Mouse (Mus musculus): ENCODE measurements around the gene Prss2.
"Not testable (repeated sequence)": the region's sequence is repeated elsewhere in the genome, so short reads cannot be mapped to it uniquely, and the experiment has no call there.

Prss2 gene

GRCm38 (mm10) chr6:41521487-41521886, at the start of gene Prss2:
TSS of gene Prss2 (plus strand) at chr6:41521787.
- no peak for DNase-seq (ENCODE audit: low read depth, low spot score)

- no peak for DNase-seq (ENCODE audit: low read depth, low spot score)
Measured at GRCm38 (mm10) chr6:41499374-41499773, 22.2 kb upstream of the Prss2 start.

DNA sequence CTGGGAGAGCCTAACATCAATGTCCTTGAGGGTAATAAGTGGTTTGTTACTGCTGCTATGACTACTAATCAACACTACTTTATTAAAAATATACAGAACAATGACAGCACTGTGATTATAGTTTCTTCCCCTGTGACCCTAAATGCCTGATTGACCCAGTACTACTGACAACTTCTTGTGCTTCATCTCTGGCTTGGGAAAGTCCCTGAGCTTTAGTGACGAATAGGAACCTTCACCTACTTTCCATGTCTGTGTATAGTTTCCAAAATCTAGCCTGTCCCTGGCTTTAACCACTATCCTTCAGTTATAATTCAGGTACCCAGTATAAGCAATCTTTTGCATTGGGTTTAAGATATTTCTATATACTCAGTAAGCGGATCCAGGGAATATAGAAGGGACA, 16.7 kb upstream of the Prss2 start:
- no peak for DNase-seq (ENCODE audit: low read depth, low spot score)

- no peak for DNase-seq (ENCODE audit: low read depth, low spot score)
Measured at GRCm38 (mm10) chr6:41505323-41505722, 16.3 kb upstream of the Prss2 start.

GRCm38 (mm10) chr6:41518017-41518524, 3.5 kb upstream of the Prss2 start:
- peak; percentile 18 for DNase-seq (ENCODE audit: low read depth, low spot score)

DNA sequence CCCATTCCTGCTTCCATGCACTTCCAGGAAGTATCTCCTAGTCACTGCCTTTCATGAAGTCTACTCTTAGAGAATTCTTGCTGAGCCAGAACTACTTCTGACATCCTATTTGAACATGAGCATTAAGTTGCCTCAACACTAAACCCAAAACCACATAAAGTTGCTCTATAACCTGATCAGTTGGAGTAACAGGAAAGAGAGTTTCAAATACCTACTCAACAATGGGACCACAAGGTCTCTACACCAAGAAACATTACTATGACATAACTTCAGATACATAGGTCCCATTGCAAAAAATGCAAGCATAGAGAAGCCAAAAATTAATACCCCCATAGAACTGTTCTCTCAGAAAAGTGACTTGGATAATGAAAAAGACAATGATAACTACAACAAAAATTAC, 4.9 kb downstream of the Prss2 start:
- no peak for DNase-seq (ENCODE audit: low read depth, low spot score)

GRCm38 (mm10) chr6:41527402-41527801, 5.8 kb downstream of the Prss2 start:
- DNase-seq (ENCODE audit: low read depth, low spot score): no peak

DNA sequence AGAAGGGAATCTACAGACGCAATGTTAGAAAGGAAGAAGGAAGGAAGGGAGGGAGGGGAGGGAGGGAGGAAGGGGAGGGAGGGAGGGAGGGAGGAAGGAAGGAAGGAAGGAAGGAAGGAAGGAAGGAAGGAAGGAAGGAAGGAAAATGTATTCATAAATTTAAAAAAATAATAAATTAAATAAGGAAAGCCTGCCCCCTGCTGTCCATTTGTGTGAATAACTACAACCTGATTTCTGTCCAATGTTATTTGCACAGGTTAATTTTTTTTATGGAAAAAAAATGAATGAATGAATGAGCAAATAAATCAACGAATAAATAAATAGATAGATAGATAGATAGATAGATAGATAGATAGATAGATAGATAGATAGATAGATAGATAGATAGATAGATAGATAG, 8.4 kb downstream of the Prss2 start:
- not testable (repeated sequence) for DNase-seq (ENCODE audit: low read depth, low spot score)

DNA sequence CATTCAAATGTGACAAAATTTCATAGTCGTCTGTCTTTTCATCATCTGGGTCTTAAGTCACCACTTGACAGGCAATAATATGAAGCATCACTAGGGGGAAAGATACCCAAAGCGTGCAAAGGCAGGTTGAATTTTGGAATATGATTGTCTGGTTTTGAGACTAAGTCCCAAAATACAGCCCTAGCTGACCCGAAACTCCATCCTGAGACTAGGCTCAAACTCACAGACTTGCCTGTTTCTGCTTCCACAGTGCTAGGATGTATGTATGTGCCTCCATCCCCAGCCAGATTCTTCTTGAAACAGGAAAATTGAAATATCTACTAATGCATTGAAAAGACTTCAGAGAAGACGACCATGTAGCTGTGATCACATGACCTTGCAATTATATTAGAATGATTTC, 10.6 kb downstream of the Prss2 start:
- no peak for DNase-seq (ENCODE audit: low read depth, low spot score)

DNA sequence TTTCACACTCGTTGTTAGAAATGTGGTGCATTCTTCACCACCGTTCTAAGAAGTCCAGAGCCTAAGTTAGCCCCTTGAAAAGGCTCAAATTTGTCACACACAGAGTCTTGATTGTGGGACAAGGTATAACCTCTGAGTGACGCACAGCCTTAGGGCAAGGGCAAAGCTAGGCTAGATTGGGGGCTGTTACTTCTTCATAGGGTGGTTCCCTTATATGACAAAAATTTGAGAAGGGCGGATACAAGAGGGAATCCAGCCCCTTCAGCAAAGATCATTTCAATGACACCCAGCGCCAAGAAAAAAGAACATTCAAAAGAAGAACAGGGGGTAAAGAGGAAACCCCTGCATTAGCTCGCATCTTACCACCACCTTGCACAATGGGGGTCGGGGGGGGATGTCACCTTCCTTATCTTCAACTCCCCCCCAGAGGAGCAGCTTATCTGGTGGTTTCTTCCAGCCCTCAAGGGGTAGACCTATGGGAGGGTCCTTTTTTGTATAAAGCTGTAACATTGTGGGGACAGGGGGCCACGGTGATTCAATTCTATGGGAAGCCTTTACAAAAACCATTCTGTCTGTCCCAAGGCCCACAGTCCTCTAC, 11.2 kb downstream of the Prss2 start:
- DNase-seq (ENCODE audit: low read depth, low spot score): no peak

DNA sequence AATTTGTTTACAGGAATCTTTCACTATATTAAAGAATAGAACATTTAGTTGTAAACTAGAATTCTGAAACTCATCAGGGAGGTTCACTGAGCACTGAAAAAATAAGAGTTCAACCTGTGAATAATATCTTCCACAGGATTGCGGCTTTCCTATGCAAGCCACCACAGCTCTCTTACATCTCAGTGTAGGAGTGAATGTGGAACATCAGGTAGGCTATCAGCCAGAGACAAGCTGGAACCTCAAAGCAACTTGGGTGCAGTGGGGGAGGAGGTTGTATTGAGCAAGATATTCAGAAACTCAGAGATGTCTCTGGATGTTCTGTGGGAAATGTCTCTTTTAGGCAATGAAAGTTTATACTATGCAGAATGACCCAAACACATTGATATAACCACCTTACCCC, 15.8 kb downstream of the Prss2 start:
- no peak for DNase-seq (ENCODE audit: low read depth, low spot score)

- DNase-seq (ENCODE audit: low read depth, low spot score): not testable (repeated sequence)
Measured at GRCm38 (mm10) chr6:41538296-41538695, 16.7 kb downstream of the Prss2 start.

DNA sequence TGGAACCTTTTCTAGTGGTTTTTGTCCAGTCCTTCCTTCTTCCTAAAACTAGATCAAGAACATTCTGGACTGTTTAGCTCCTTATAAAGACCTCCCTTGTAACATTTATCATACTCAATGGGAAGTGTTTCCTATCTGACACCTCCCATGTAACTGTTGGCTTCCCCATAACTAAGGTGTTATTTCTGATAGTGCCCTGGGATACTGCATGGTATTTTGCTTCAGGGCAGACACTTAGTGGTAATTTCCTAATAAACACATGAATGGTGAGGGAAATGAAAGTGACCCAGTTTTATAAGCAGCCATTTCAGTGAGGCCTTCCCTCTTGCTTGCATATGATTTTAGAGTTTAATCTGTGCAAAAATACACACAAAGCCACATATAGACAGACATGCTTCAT, 19.2 kb downstream of the Prss2 start:
- no peak for DNase-seq (ENCODE audit: low read depth, low spot score)

GRCm38 (mm10) chr6:41541746-41542145, 20.2 kb downstream of the Prss2 start:
- DNase-seq (ENCODE audit: low read depth, low spot score): no peak

DNA sequence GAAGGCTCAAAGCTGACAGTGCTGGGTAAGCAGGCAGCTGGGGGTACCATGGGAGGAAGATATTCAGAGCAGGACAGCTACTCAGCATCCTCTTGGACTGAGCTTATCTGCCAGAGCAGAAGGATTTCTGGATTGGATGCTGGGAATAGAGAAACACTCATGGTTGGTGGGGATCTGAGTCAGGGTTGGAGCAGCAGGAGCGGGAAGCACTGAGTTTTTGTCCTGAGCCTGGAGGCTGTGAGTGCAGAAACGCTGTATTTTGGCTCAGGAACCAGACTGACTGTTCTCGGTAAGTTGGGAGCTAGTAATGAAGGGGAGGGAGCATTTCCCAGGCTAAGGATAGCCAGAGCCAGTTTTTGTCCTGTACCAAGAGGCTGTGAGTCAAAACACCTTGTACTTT, 21.4 kb downstream of the Prss2 start:
- DNase-seq (ENCODE audit: low read depth, low spot score): no peak

DNA sequence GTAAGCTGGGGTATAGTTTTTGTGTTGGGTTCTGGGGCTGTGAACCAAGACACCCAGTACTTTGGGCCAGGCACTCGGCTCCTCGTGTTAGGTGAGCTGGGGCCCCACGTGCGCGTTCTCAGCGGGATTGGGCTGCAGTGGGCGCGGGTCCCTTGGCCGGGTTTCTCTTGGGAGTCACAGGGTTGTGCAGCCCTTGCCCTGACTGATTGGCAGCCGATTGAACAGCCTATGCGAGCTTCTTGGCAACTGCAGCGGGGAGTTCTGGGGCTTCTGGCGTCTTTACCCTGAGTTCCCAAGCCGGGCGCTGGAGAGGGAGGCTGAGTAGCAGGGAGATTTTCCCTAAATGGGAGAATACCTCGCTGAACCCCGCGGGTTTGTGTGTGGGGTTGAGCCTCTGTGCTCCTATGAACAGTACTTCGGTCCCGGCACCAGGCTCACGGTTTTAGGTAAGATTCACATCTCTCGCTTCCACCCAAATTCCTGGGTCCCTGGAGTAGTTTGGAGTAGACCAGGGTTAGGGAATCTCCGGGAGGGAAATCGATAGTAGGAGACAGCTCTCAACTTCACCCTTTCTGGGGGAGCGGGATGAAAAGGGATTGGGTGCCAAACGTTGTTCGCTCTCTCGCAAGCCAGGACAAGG, 21.9 kb downstream of the Prss2 start:
- no peak for DNase-seq (ENCODE audit: low read depth, low spot score)

GRCm38 (mm10) chr6:41544381-41544924, 22.9 kb downstream of the Prss2 start:
- no peak for DNase-seq (ENCODE audit: low read depth, low spot score)

- no peak for DNase-seq (ENCODE audit: low read depth, low spot score)
Measured at GRCm38 (mm10) chr6:41545266-41545665, 23.7 kb downstream of the Prss2 start.

DNA sequence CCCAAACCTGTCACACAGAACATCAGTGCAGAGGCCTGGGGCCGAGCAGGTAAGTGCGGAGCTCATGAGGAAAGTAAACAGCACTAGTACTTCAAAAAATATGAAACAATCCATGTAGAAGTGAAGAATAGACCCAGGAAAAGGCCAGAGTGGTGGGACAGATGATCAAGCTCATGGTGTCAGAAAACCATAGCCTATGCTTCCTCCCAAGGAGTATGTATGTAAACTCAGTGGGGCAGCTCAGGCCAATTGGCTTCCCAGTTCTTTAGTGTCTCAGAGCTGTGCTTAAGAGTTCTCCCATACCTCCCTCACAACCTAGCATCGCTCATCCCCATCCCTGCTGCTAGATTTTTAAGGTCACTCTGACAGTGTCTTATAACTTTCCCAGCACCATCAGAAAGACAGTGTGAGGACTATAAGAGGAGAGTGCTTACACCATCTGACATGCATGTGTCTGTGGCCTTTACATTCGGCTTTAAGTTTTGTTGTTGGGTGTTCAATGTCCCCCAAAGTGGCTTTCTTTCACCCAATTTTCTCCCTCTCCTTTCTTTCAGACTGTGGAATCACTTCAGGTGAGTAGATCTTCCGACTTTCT, 25.6 kb downstream of the Prss2 start:
- DNase-seq (ENCODE audit: low read depth, low spot score): no peak

DNA sequence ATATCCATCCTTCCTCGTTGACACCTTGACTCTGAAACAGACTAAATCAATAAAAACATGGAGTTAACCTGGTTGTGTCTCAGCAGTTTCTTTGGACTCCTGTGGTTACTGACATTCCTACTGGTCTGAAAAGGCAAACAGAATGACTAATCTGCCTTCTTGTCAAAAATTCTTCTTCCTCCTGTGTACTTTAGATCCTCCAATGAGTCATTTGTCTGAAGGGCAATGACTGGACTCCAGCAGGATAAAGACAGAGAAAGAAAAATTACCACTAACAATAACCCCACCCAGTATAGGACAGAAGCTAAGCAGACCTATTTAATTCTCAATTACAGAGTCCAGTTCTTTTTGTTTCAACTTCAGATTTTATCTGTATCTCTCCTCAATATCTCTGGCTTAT, 26.7 kb downstream of the Prss2 start:
- no peak for DNase-seq (ENCODE audit: low read depth, low spot score)

- DNase-seq (ENCODE audit: low read depth, low spot score): peak; percentile 65
Measured at GRCm38 (mm10) chr6:41553356-41554010, 31.9 kb downstream of the Prss2 start.

Data from telencephalon, adult 2 months (tissue).